Mouse (Mus musculus) small intestine, adult 2 months (tissue): ENCODE results near the gene Pgm1.

Experiments used
- CTCF ChIP-seq: fragments of 200-500 bp; IDR thresholded peaks from 2 replicates; pipeline ENCODE4 v1.5.1; 2012; ENCODE audit warnings: low read depth, mild to moderate bottlenecking, control low read depth, inconsistent platforms, low read length, moderate library complexity, mixed read lengths; ENCODE audit not compliant: insufficient replicate concordance, insufficient read length; ENCODE audit errors: extremely low read depth
- POLR2A ChIP-seq: fragments of 200-500 bp; IDR thresholded peaks from 2 replicates; pipeline ENCODE4 v1.6.1; 2012; ENCODE audit warnings: low read depth, mild to moderate bottlenecking, control low read depth, inconsistent platforms, low read length, moderate library complexity

DNA sequence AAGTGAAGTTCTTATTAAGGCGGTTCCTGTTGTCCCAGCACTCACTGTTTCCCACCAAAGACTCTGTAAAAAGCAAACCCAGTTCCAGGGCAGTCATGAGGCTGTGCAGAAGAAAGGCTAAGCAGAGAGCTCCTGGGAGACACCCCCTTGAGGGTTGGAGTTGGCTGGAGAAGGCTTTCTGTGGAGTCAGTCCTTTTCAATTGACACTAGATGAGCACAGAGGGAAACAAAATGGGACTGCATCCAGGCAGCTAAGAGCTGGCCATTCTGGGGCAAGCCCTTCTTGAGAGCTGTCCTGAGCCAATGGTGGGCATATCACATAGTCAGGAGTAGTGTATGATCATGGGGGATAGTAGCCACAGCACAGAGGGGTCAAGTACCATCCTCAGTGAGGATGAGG, 44.7 kb downstream of the Pgm1 start:
- TF ChIP-seq CTCF: no peak
- TF ChIP-seq POLR2A: no peak
